Mouse (Mus musculus) c-Kit-positive CD71-positive TER-119-positive erythroid progenitor cells, embryonic 14.5 days (primary cell): ENCODE measurements around the gene Thada.
A peak's percentile ranks its signal among the peaks of the same experiment; 100 is the strongest.
"Not testable (repeated sequence)": the region's sequence is repeated elsewhere in the genome, so short reads cannot be mapped to it uniquely, and the experiment has no call there.

Experiments used
- DNase-seq: peaks from one replicate; pipeline ENCODE4 v3.0.0-alpha.2; 2013; ENCODE audit warnings: low spot score

Gene Thada

DNA sequence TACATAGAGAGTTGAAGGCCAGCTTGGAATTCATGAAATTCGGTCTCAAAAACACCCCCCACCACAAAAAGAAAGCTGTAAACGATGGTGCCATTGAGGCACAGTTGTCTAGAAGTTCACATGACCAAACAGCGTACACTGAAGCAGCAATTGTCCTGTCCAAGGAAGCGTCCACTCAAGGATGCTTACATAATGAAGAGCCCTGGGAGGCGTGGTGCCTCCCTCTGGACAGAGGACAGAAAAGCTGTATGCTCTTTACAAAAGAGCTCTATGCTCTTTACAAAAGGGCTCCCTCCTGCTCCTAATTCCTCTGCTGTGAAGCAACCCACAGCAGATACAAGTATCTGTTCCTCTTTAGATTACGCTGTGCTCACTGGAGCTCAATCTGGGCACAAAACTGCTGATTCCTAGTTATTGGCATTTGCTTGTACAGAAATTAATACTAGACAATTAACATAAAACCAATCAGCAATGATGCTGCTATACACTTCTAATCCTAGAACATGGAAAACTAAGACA, 123.6 kb downstream of the Thada start:
- DNase-seq, result no peak

DNA sequence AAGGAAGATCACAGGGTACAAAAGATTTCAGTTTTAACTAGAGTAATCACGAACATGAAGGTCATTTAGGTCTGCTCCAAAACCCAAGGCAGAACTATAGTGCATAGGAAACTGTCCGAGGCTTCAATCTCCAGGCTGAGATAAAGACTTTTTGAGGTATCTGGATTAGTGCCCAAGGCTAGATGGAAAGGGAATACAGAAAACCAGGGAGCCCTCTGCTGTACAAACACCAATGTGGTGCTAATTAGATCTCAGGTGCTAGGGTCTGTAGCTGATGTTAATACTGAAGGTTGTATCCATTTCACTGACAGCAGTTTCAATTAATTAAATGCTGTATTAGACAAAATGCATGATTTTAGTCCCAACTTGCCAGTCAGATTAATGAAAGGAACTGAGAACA, 124.3 kb downstream of the Thada start:
- no peak for DNase-seq

GRCm38 (mm10) chr17:84340574-84340973, 125.4 kb downstream of the Thada start:
- DNase-seq, result no peak

- DNase-seq, result no peak
These were observed 130.0 kb downstream of the Thada start for GRCm38 (mm10) chr17:84335996-84336395.

DNA sequence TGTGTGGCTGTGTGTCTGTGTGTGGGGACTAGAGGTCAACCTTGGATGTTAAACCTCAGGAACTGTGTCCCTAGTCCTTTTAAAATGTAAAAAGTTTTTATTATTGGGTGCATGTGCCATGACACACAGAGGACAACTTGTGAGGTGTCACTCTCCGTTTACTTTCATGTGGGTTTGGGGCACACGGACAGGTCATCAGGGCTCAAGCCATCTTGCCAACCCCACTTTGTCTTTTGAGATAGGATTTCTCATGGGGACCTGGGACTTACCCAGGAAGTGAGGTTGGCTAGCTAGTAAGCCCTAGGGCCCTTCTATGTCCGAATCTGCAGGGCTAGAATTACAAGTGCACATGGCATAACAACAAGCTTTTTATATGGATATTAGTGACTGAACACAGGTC, 130.9 kb downstream of the Thada start:
- DNase-seq, result no peak

DNA sequence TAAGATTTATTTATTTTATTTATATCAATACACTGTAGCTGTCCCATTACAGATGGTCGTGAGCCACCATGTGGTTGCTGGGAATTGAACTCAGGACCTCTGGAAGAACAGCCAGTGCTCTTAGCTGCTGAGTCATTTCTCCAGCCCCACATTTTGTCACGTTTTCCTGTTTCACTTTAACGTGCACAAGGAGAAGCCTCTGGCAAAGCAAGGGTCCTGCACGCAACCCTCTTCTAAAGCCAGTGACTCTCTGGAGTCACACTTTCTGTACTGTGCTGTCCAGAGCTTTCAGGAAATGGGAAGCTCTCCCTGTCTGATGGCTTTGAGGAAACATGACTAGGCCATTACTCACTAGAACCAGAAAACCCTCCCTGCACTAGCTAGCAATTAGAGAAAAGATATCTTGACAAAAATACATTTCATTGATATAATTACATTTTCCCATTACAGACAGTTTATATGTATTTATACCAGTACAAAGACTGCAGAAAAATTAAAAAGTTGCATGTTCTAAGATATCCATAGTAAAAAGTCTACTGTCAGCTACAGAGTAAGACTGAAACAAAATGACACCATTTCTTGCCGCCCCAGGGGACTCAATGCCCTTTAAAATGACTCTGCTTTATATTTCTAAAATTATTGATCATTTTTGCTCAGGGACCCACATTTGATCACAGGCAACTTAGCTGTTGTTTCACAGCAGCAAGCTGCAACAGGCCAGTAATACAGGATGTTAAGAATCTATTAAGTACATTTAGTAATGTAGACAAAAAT, 131.6 kb downstream of the Thada start:
- DNase-seq, result no peak

GRCm38 (mm10) chr17:84332940-84333339, 133.1 kb downstream of the Thada start:
- no peak for DNase-seq

GRCm38 (mm10) chr17:84330986-84331385, 135.0 kb downstream of the Thada start:
- DNase-seq, result no peak

DNA sequence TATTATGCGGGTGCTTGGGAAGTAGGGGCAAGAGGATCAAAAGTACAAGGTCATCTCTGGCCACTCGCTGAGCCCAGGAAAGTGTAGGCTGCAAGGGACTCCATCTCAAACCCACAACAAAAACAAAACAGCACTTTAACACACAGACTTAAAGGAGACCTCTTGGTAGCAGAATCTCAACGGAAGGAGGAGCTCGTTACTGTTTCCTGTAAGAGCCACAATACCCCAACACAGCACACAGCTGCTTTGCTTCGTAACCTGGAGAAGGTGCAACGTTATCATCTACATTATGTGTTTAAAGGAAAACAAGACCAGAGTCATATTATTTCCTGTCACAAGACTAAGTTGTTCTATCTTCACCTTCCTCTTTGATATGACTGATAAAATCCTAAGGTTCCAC, 135.5 kb downstream of the Thada start:
- no peak for DNase-seq

- no peak for DNase-seq
These were observed 136.0 kb downstream of the Thada start for GRCm38 (mm10) chr17:84329906-84330470.

- no peak for DNase-seq
These were observed 137.5 kb downstream of the Thada start for GRCm38 (mm10) chr17:84328526-84328925.

- no peak for DNase-seq
These were observed 138.7 kb downstream of the Thada start for GRCm38 (mm10) chr17:84327051-84327925.

- no peak for DNase-seq
These were observed 143.8 kb downstream of the Thada start for GRCm38 (mm10) chr17:84322176-84322575.

GRCm38 (mm10) chr17:84321351-84321750, 144.7 kb downstream of the Thada start:
- DNase-seq, result no peak

DNA sequence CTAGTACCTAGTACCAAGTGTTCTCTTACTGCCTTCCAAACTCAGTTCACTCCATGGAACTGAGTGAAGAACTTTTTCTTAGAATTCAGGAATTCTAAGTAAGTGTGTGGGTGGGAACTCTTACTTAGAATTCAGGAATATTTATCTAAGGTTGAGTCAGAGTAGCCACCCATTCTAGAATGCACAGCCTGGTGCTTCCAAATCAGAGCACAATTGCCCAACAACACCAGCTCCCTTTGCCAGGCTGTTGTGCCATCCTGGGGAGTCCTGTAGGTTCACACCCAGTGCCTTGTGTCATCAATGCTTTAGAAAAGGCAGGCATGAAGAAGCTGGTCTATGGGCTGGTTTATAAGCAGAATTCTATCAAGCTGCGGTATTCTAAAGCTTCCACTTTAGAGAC, 145.4 kb downstream of the Thada start:
- DNase-seq, result peak; percentile 19

GRCm38 (mm10) chr17:84314341-84314740, 151.7 kb downstream of the Thada start:
- no peak for DNase-seq

DNA sequence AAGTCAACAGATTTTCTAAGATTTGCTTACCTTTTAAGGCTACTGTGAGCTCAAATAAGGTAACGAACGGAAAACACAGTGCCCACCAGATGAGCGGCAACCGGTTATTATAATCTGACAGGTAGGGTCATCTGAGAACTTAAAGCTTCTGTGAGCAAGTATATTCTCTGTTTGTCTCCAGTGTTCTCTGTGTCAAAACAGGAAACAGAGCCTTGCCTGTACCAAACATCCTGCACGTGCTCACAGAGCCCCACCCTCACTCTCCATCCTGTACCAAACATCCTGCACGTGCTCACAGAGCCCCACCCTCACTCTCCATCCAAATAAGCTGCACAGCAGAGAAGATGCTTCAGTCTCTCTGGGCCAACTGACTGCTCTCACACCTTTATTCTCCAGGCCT, 152.5 kb downstream of the Thada start:
- DNase-seq, result no peak

GRCm38 (mm10) chr17:84306151-84306550, 159.9 kb downstream of the Thada start:
- no peak for DNase-seq

DNA sequence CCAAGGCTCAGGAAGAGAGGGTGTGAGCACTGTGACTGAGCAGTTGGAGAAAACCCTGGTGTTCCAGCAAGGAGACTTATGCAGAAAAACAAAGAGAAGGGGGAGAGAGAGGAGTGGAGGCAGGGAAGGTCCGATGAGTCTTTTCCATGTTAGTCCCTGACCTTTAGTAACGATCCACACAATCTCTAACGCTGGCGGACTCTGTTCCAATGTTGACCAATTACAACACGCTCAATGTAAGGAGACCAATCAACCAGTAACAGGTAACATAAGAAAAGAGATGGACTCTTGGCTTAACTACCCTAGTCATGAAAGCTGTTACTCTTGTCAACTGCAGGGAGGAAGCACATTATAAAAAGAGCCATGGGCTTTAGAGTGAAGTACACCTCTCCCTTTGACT, 160.9 kb downstream of the Thada start:
- DNase-seq, result no peak

DNA sequence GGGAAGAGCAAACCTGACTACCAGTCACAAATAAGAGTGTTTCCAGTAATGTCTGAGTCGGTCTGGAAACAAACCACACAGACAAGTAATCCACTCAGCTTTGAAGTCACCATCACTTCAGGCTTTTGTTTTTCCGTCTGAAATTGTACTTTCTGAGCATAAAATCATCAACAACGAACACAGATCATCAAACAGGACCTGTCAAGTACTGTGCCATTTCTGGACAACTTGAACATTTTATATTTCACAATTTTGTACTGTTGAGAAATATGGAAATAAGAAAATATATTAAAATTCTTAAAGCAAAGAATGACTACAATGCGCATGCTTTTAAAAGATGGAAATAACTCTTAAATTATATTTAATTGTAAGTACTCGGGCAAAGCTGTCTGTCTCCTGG, 161.9 kb downstream of the Thada start:
- DNase-seq, result no peak

DNA sequence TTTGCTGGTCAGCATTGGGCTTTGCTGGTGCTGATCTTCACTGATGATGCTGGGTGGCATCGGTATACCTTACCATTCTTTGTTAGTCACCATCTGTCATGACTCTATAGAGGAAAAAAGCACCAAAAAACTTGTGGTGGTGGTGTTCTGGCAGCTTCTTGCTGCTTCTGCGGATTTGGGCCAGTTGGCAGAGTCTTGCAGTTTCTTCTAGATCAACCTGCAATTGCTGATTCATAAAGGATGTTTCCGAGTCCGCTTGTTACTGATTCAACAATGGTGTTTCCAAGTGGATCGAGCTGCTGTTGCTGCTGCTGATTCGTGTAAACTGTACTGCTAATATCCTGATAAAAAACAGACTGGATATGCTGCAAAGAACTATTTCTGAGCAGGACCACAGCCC, 168.0 kb downstream of the Thada start:
- DNase-seq, result no peak

DNA sequence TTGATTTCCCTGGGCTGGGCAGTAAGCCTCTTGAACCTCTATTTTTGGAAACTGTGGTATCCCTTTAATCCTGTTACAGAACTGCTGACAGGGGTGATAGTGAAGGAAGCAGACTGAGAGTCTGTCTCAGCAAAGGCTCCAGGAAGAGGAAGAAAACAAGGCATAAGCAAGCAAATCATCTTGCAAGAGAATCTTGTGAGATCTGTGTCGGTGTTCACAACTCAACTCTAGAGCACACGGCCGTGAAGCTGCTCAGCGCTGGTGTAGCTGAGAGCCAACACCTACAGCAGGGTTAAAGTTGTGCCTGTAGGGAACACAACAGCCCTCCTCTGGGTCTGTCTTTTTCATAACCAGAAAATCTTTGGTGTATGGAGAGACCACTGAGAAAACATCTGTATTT, 172.8 kb downstream of the Thada start:
- no peak for DNase-seq

GRCm38 (mm10) chr17:84291228-84291627, 174.8 kb downstream of the Thada start:
- not testable (repeated sequence) for DNase-seq
